Mouse (Mus musculus) liver, adult 2 months (tissue): Measurements from ENCODE around the gene Txk.

ENCODE experiments used
- CTCF ChIP-seq: fragments of 200-500 bp; IDR thresholded peaks from 2 replicates; pipeline ENCODE4 v1.5.1; 2011; ENCODE audit warnings: low read depth, low read length, control low read depth
- POLR2A ChIP-seq: fragments of 200-500 bp; IDR thresholded peaks from 2 replicates; pipeline ENCODE4 v1.6.1; 2011; ENCODE audit warnings: low read length, control low read depth; ENCODE audit not compliant: insufficient read depth; ENCODE audit errors: extremely low read depth

GRCm38 (mm10) chr5:72776595-72776994 lies 24.0 kb upstream of the Txk start:
- no peak for TF ChIP-seq POLR2A
- TF ChIP-seq CTCF, result no peak
